Mouse (Mus musculus): ENCODE data around the gene Slc36a2. TPM values are rescaled to one million over a fixed set of nuclear protein-coding genes. Genes with fewer than 3 reads are reported as not detected.
A peak's percentile ranks its signal among the peaks of the same experiment; 100 is the strongest.

The Slc36a2 gene
- polyA plus RNA-seq (2012; ENCODE audit: insufficient read depth, insufficient read length, low replicate concordance, missing spikeins): not detected in 2 replicates

DNA sequence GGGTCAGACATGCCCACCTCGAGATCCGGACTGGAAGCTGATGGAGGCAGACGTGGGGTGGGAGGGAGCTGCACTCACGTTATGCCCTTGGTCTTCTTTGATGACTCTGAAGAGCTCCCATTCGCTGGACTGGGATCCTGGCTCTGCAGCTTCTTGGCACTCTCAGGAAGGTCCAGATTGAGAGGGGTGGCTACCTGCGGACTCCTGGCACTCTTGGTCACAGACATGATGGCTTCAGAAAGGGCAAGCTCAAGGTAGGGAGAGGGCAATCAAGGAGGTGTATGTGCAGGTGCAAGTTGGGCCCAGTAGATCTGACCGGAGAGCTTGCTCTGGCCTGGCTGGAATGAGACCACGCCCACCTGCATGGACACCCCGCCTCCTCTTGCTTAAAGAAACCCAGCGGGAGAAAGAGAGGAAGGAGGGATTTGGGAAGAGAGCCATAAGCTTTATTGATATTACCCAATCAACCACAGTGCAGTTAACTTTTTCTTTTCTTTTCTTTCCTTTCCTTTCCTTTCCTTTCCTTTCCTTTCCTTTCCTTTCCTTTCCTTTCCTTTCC lies at the start of gene Slc36a2:
Slc36a2 (minus strand) TSS at position 345 of the 559 bp plus-strand sequence.
- WGBS: 41% methylated on average over 10 of the region's 10 CpGs
- no peak within 1 kb of the TSS for H3K27ac ChIP-seq (ENCODE audit: insufficient read depth, low read depth, low read length)
- TF ChIP-seq CTCF (IDR thresholded peaks at IDR 0.05; ENCODE audit: insufficient read depth, low read depth, low read length) (no peak), POLR2A (IDR thresholded peaks at IDR 0.05; ENCODE audit: insufficient read depth, low read depth, low read length) (no peak)
- no peak within 1 kb of the TSS for H3K4me3 ChIP-seq (ENCODE audit: insufficient read depth, low read depth, low read length)
- peaks cover 14% of the 10 kb centered on the region for H3K4me1 ChIP-seq (ENCODE audit: control insufficient read depth, insufficient read depth, low read length)

DNA sequence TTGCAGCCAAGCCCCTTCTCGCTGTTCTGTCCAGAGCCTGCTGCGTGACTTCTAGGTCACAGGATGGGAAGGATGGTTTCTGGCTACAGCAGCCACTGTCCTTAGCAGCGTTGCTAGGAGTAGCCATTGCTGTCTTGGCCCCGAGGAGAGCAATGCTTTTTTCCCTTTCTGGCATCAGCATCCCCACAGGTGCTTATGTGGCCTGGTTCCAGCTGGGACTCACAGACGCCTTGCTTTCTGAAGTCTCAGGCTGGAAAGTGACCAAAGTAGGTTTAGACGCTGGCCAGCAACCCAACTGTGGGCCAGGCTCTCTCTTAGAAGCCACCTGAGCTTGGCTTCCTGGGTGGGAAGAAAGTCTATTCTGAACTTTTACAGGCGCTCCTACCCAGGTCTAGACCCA lies 49.4 kb upstream of the Slc36a2 start:
- 83% methylated on average over 7 of the region's 7 CpGs for WGBS

DNA sequence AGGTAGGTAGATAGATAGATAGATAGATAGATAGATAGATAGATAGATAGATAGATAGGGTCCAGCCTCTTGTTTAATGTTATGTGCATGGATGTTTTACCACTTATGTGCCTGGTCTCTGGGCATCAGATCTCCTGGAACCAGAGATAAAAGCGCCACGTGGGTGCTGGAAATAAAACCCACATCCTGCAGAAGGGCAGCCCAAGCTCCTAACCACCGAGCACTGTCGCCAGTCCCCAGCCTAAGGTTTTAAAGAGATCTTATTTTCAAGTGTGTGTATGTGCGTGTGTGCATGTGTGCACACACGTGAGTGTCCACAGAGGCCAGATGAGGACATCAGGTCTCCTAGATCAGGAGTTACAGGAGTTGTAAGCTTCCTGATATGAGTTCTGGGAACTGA lies 46.2 kb upstream of the Slc36a2 start:
- Histone ChIP-seq H3K4me1 (ENCODE audit: control insufficient read depth, insufficient read depth, low read length) (no peaks in the 10 kb centered on the region), H3K27ac (ENCODE audit: insufficient read depth, low read depth, low read length) (no peak overlapping the region), H3K4me3 (ENCODE audit: insufficient read depth, low read depth, low read length) (no peak overlapping the region)
- 92% methylated on average over 6 of the region's 6 CpGs for WGBS
- TF ChIP-seq POLR2A (IDR thresholded peaks at IDR 0.05; ENCODE audit: insufficient read depth, low read depth, low read length) (no peak), CTCF (IDR thresholded peaks at IDR 0.05; ENCODE audit: insufficient read depth, low read depth, low read length) (no peak)

More for the DNA sequence above, 49.4 kb upstream of the Slc36a2 start:
- Histone ChIP-seq H3K27ac (ENCODE audit: insufficient read depth, low read depth, low read length) (no peak overlapping the region), H3K4me1 (ENCODE audit: control insufficient read depth, insufficient read depth, low read length) (no peaks in the 10 kb centered on the region), H3K4me3 (ENCODE audit: insufficient read depth, low read depth, low read length) (no peak overlapping the region)
- no peak for TF ChIP-seq POLR2A (IDR thresholded peaks at IDR 0.05; ENCODE audit: insufficient read depth, low read depth, low read length)
- no peak for TF ChIP-seq CTCF (IDR thresholded peaks at IDR 0.05; ENCODE audit: insufficient read depth, low read depth, low read length)

DNA sequence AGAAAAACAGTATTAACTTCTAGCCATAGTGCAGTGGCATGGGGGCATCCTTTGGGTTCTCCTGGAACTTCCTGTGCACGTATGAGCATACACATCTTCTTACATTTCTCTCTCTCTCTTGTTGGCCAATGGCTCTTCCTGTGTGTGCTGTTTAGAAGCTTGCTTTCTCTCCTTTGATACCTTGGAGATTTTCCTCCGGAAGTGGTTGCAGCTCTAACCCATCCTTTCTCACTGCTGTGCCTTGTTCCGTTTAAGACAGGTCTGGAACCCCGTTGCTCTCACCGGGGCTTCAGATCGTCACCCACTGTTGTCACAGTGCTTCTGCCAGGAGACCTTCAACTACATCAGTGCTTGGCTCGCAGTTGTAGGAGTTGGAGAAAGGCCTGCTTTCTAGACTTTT lies 36.4 kb upstream of the Slc36a2 start:
- no peak overlapping the region for H3K27ac ChIP-seq (ENCODE audit: insufficient read depth, low read depth, low read length)
- H3K4me3 ChIP-seq (ENCODE audit: insufficient read depth, low read depth, low read length): no peak overlapping the region
- no peak for TF ChIP-seq CTCF (IDR thresholded peaks at IDR 0.05; ENCODE audit: insufficient read depth, low read depth, low read length)
- TF ChIP-seq POLR2A (IDR thresholded peaks at IDR 0.05; ENCODE audit: insufficient read depth, low read depth, low read length): no peak
- H3K4me1 ChIP-seq (ENCODE audit: control insufficient read depth, insufficient read depth, low read length): peaks cover 20% of the 10 kb centered on the region
- WGBS: 87% methylated on average over 7 of the region's 7 CpGs

DNA sequence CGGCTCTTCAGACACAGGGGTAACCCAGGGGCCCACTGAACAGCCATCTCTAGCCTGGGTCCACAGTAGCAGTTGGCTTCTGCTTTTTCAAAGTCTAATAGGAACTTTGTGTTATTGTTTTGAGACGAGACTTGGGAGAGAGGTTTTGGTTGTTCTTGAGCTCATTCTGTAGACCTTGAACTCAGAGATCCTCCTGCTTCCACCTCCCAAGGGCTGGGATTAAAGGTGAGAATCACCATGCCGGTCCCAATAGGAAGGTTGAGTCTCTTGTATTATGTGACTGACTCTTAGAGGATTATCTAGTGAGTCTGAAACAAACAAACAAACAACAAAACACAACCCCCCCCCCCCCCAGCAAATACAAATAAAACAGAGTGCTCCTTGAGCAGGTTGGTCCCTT lies 33.6 kb upstream of the Slc36a2 start:
- 71% methylated on average over 3 of the region's 3 CpGs for WGBS
- Histone ChIP-seq H3K27ac (ENCODE audit: insufficient read depth, low read depth, low read length) (peak overlapping the region; percentile 81; the same call in 1 of the 2 replicates), H3K4me3 (ENCODE audit: insufficient read depth, low read depth, low read length) (no peak overlapping the region), H3K4me1 (ENCODE audit: control insufficient read depth, insufficient read depth, low read length) (peaks cover 25% of the 10 kb centered on the region)
- no peak for TF ChIP-seq POLR2A (IDR thresholded peaks at IDR 0.05; ENCODE audit: insufficient read depth, low read depth, low read length)

DNA sequence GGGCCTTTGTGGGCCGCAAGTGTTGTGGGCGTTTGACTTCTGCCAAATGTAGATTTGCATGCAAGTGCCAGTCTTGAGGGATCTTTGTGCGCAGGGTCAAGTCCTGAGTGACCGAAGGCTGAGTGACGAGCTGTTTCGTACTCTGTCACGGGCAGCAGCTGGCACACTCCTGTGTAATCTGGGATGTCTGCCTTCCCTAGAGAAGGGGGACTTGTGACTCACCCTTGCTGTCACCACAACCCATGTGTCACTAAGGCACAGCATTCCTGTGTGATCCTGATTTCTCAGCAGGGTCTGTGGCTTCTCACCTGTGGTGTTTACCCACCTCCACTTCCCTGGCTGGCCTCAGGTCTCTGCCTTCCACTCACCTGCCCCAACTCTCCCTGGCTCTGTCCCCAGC lies 33.0 kb upstream of the Slc36a2 start:
- WGBS: 68% methylated on average over 7 of the region's 7 CpGs
- H3K27ac ChIP-seq (ENCODE audit: insufficient read depth, low read depth, low read length): peak overlapping the region; percentile 81
- peaks cover 25% of the 10 kb centered on the region for H3K4me1 ChIP-seq (ENCODE audit: control insufficient read depth, insufficient read depth, low read length)
- H3K4me3 ChIP-seq (ENCODE audit: insufficient read depth, low read depth, low read length): no peak overlapping the region
- TF ChIP-seq POLR2A (IDR thresholded peaks at IDR 0.05; ENCODE audit: insufficient read depth, low read depth, low read length) (no peak), CTCF (IDR thresholded peaks at IDR 0.05; ENCODE audit: insufficient read depth, low read depth, low read length) (no peak)

DNA sequence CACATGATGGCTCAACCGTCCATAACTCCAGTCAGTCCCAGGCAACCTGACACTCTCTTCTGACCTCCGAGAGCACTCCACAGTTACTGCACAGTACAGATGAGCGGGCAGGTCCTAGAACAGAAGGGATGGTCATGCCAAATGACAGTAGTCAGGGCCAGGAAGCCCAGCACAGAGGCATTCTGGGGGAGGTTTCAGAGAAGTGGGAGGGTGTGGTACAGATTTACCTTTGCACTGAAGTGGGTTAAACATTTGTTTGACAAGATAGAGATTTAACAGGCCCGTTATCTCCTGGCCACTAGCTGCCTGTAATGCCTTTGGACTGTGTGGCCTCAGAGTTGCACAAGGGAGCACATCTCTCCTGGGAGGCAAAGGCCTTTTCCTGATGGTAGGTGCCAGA lies 32.5 kb upstream of the Slc36a2 start:
- H3K4me3 ChIP-seq (ENCODE audit: insufficient read depth, low read depth, low read length): no peak overlapping the region
- H3K4me1 ChIP-seq (ENCODE audit: control insufficient read depth, insufficient read depth, low read length): peaks cover 25% of the 10 kb centered on the region
- WGBS: 89% methylated on average over 4 of the region's 4 CpGs
- peak overlapping the region; percentile 81 for H3K27ac ChIP-seq (ENCODE audit: insufficient read depth, low read depth, low read length)
- TF ChIP-seq CTCF (IDR thresholded peaks at IDR 0.05; ENCODE audit: insufficient read depth, low read depth, low read length) (no peak), POLR2A (IDR thresholded peaks at IDR 0.05; ENCODE audit: insufficient read depth, low read depth, low read length) (no peak)

DNA sequence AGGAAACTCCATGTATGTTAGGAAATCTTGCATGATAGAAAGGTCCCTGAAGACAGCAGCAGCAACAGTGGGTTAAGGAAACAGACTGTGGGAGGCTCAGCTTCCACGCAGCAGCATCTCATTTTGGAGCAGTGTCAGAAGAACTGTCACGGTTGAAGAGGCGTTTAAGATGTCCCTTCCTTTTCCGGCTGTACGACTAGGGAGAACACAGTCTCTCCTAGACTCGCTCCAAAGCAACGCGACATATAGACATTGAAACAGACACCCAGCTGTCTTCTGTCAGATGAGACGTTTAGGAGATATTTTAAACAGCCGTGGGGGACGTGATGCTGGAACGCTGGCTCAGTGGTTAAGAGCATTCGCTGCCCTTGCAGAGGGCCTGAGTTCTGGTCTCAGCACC lies 32.0 kb upstream of the Slc36a2 start:
- Histone ChIP-seq H3K27ac (ENCODE audit: insufficient read depth, low read depth, low read length) (no peak overlapping the region), H3K4me1 (ENCODE audit: control insufficient read depth, insufficient read depth, low read length) (peaks cover 25% of the 10 kb centered on the region), H3K4me3 (ENCODE audit: insufficient read depth, low read depth, low read length) (no peak overlapping the region)
- 79% methylated on average over 13 of the region's 13 CpGs for WGBS
- no peak for TF ChIP-seq CTCF (IDR thresholded peaks at IDR 0.05; ENCODE audit: insufficient read depth, low read depth, low read length)
- TF ChIP-seq POLR2A (IDR thresholded peaks at IDR 0.05; ENCODE audit: insufficient read depth, low read depth, low read length): no peak

DNA sequence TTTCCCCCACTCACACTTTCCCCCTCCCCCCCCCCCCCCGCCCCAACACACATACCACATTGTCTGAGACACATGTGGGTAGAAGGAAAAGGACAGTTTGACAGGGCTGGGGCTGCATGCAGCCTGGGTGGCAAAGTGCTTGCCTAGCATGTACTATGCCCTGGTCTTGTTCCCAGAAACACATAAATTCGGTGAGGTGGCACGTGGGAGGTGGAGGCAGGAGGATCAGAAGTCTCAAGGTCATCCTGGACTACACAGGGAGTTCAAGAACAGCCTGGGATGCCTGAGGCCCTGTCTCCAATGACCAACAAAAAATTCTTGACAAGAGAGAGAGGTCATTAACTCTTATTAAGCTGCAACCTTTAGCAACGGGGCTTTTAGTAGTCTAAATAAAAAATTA lies 31.2 kb upstream of the Slc36a2 start:
- no peak overlapping the region for H3K4me3 ChIP-seq (ENCODE audit: insufficient read depth, low read depth, low read length)
- 64% methylated on average over 4 of the region's 4 CpGs for WGBS
- TF ChIP-seq CTCF (IDR thresholded peaks at IDR 0.05; ENCODE audit: insufficient read depth, low read depth, low read length): no peak
- TF ChIP-seq POLR2A (IDR thresholded peaks at IDR 0.05; ENCODE audit: insufficient read depth, low read depth, low read length): no peak
- H3K27ac ChIP-seq (ENCODE audit: insufficient read depth, low read depth, low read length): no peak overlapping the region
- peaks cover 28% of the 10 kb centered on the region for H3K4me1 ChIP-seq (ENCODE audit: control insufficient read depth, insufficient read depth, low read length)

DNA sequence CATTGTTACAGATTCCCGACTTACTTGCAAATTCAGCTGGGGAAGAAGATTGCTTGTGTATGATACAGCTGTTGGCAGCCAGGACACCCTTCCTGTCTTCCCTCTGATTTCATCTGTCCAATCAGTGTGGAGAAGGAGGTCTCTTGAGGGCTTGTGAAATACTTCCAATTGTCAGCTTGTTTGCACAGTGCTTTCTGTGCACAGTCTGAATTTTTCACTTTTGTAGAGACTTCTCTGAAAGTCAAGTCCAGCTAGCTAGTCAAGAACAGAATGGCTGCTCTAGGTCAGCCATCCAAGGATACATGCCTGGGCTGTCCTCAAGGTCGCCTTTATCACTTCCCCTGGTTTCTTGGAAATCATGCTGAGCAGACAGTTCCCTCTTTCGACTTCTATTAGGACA lies 30.1 kb upstream of the Slc36a2 start:
- Histone ChIP-seq H3K4me3 (ENCODE audit: insufficient read depth, low read depth, low read length) (no peak overlapping the region), H3K4me1 (ENCODE audit: control insufficient read depth, insufficient read depth, low read length) (peaks cover 32% of the 10 kb centered on the region), H3K27ac (ENCODE audit: insufficient read depth, low read depth, low read length) (no peak overlapping the region)
- TF ChIP-seq POLR2A (IDR thresholded peaks at IDR 0.05; ENCODE audit: insufficient read depth, low read depth, low read length): no peak
- WGBS: 76% methylated on average over 3 of the region's 3 CpGs
